Comparison of ENCODE assay signal across 11 mouse cellular contexts in the genomic region with DNA sequence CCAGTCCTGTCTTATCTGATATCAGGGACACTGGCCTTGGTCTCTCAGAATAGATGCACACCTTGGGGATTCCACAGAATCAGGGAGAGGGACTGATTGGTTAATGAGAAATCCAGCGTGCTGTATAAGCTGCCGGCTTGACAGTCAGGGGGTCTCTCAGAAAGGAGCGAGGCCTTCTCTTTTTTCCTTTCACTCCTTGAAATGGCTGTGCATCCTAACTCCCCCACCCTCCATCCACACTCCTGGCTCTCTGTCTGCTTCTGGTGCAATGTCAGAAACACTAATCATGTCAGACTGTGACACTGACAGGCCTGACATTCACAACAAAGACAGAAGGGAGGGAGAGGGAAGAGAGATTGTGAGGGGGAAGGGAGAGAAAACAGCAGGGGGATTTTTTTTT.
A peak's percentile ranks its signal among the peaks of the same experiment; 100 is the strongest.
DNase-seq lines count a peak whose midpoint lies in the region; ATAC-seq and TF ChIP-seq lines count a peak whose summit lies in the region.
"Had no signal": no experiment of that assay in that cellular context is flagged by ENCODE, and none has a peak within 500 bp of the region (broad histone marks: within the 10 kb centered on the region; RNA-seq: fewer than 3 reads in every experiment).

No protein-coding gene starts in this region.

- no peak for DNase-seq in heart, adult 9 months (ENCODE audit: low spot score in 2 of 2)
- DNase-seq in midbrain, postnatal 0 days (ENCODE audit: low spot score): peak; percentile 32
- no peak for DNase-seq in lung, adult 2 months
- DNase-seq in adrenal gland, adult 8-10 months: no peak
- no peak for DNase-seq in kidney, postnatal 14 days
- DNase-seq: kidney, postnatal 10 days had no signal

- TF ChIP-seq CTCF in midbrain, postnatal 0 days (IDR thresholded peaks at IDR 0.05): no peak
- TF ChIP-seq CTCF in lung, adult 2 months (IDR thresholded peaks at IDR 0.05; ENCODE audit: insufficient read depth, low read length): no peak

- no peaks in the 10 kb centered on the region for H3K27me3 ChIP-seq in heart, embryonic 12.5 days (replicated peaks)
- no peaks in the 10 kb centered on the region for H3K27me3 ChIP-seq in embryonic facial prominence, embryonic 12.5 days
- H3K27me3 ChIP-seq in hindbrain, embryonic 12.5 days: no peaks in the 10 kb centered on the region
- no peaks in the 10 kb centered on the region for H3K27me3 ChIP-seq in midbrain, postnatal 0 days (ENCODE audit: insufficient read depth, low read length)
- H3K27me3 ChIP-seq: liver, embryonic 15.5 days had no signal

- no peak for TF ChIP-seq POLR2A in lung, adult 2 months (IDR thresholded peaks at IDR 0.05; ENCODE audit: borderline replicate concordance, extremely low read depth, low read depth, low read length)

- peak overlapping the region; percentile 34 for H3K9ac ChIP-seq in heart, embryonic 12.5 days
- H3K9ac ChIP-seq in embryonic facial prominence, embryonic 12.5 days: no peak overlapping the region
- peak overlapping the region; percentile 43; the same call in 1 of the 2 replicates for H3K9ac ChIP-seq in hindbrain, embryonic 12.5 days
- H3K9ac ChIP-seq in midbrain, postnatal 0 days (replicated peaks; ENCODE audit: low read length, poor library complexity, severe bottlenecking): peak overlapping the region; percentile 13
- H3K9ac ChIP-seq: liver, embryonic 15.5 days had no signal

- no peaks in the 10 kb centered on the region for H3K9me3 ChIP-seq in heart, embryonic 12.5 days (replicated peaks)
- H3K9me3 ChIP-seq in embryonic facial prominence, embryonic 12.5 days: no peaks in the 10 kb centered on the region
- H3K9me3 ChIP-seq in hindbrain, embryonic 12.5 days (replicated peaks): peaks cover 8% of the 10 kb centered on the region; the same call in 1 of the 2 replicates
- no peaks in the 10 kb centered on the region for H3K9me3 ChIP-seq in midbrain, postnatal 0 days (ENCODE audit: low read length)
- H3K9me3 ChIP-seq: liver, embryonic 15.5 days had no signal

- peak overlapping the region; percentile 2; the same call in 1 of the 2 replicates for H3K27ac ChIP-seq in heart, embryonic 12.5 days (ENCODE audit: poor library complexity, severe bottlenecking)
- peak overlapping the region; percentile 23; the same call in 1 of the 2 replicates for H3K27ac ChIP-seq in embryonic facial prominence, embryonic 12.5 days
- peak overlapping the region; percentile 88 for H3K27ac ChIP-seq in hindbrain, embryonic 12.5 days
- peak overlapping the region; percentile 79 for H3K27ac ChIP-seq in midbrain, postnatal 0 days (ENCODE audit: low read depth, low read length)
- H3K27ac ChIP-seq: liver, embryonic 15.5 days; macrophage had no signal

- ATAC-seq in heart, embryonic 12.5 days (ENCODE audit: insufficient number of reproducible peaks, low FRiP score): no peak
- no peak for ATAC-seq in embryonic facial prominence, embryonic 12.5 days (ENCODE audit: insufficient number of reproducible peaks, insufficient read depth, low FRiP score, low TSS enrichment)
- peak; percentile 74 for ATAC-seq in hindbrain, embryonic 12.5 days (ENCODE audit: low FRiP score)
- peak; percentile 47 for ATAC-seq in midbrain, postnatal 0 days (ENCODE audit: low FRiP score)

- WGBS in heart, embryonic 12.5 days: 31% methylated on average over 3 of the region's 3 CpGs
- WGBS in embryonic facial prominence, embryonic 12.5 days: 33% methylated on average over 3 of the region's 3 CpGs
- 9% methylated on average over 3 of the region's 3 CpGs for WGBS in hindbrain, embryonic 12.5 days
- 15% methylated on average over 3 of the region's 3 CpGs for WGBS in midbrain, postnatal 0 days
- 70% methylated on average over 3 of the region's 3 CpGs for WGBS in lung, adult 2 months

- peak overlapping the region; percentile 5 for H3K4me2 ChIP-seq in heart, embryonic 12.5 days
- H3K4me2 ChIP-seq in embryonic facial prominence, embryonic 12.5 days (replicated peaks): no peak overlapping the region
- peak overlapping the region; percentile 20 for H3K4me2 ChIP-seq in hindbrain, embryonic 12.5 days (replicated peaks)
- H3K4me2 ChIP-seq in midbrain, postnatal 0 days (ENCODE audit: low read depth, low read length, poor library complexity, severe bottlenecking): peak overlapping the region; percentile 7; the same call in 1 of the 2 replicates
- H3K4me2 ChIP-seq: liver, embryonic 15.5 days had no signal

- peaks cover 5% of the 10 kb centered on the region; the same call in 1 of the 2 replicates for H3K36me3 ChIP-seq in heart, embryonic 12.5 days
- H3K36me3 ChIP-seq in embryonic facial prominence, embryonic 12.5 days: no peaks in the 10 kb centered on the region
- peaks cover 7% of the 10 kb centered on the region; the same call in 1 of the 2 replicates for H3K36me3 ChIP-seq in hindbrain, embryonic 12.5 days
- H3K36me3 ChIP-seq in midbrain, postnatal 0 days (ENCODE audit: insufficient read depth, low read length): no peaks in the 10 kb centered on the region
- H3K36me3 ChIP-seq: liver, embryonic 15.5 days had no signal

- peaks cover 43% of the 10 kb centered on the region for H3K4me1 ChIP-seq in heart, embryonic 12.5 days (replicated peaks)
- peaks cover 19% of the 10 kb centered on the region for H3K4me1 ChIP-seq in embryonic facial prominence, embryonic 12.5 days
- H3K4me1 ChIP-seq in hindbrain, embryonic 12.5 days: peaks cover 52% of the 10 kb centered on the region
- peaks cover 19% of the 10 kb centered on the region for H3K4me1 ChIP-seq in midbrain, postnatal 0 days (ENCODE audit: insufficient read depth, low read length)
- no peaks in the 10 kb centered on the region for H3K4me1 ChIP-seq in lung, adult 2 months (ENCODE audit: control insufficient read depth, insufficient read depth, low read length)

- no peak overlapping the region for H3K4me3 ChIP-seq in heart, embryonic 12.5 days
- H3K4me3 ChIP-seq in embryonic facial prominence, embryonic 12.5 days: no peak overlapping the region
- H3K4me3 ChIP-seq in hindbrain, embryonic 12.5 days: no peak overlapping the region
- no peak overlapping the region for H3K4me3 ChIP-seq in midbrain, postnatal 0 days (ENCODE audit: low read depth, low read length)
- H3K4me3 ChIP-seq in lung, adult 2 months (replicated peaks; ENCODE audit: extremely low read depth, low read depth, low read length): no peak overlapping the region
- H3K4me3 ChIP-seq: liver, embryonic 15.5 days had no signal

Comparison
In these comparisons a context has a peak if more than half of its experiments do, and no peak if none do; other contexts are left out.
1. ATAC-seq: peak in hindbrain, embryonic 12.5 days (single experiment) and midbrain, postnatal 0 days (single experiment); none in heart, embryonic 12.5 days (single experiment) and embryonic facial prominence, embryonic 12.5 days (single experiment).
2. H3K27ac ChIP-seq: peak in every context shown above with its lines; median percentile 88 in hindbrain, embryonic 12.5 days; 79 in midbrain, postnatal 0 days; 23 in embryonic facial prominence, embryonic 12.5 days; 2 in heart, embryonic 12.5 days.